Mouse (Mus musculus) brown adipose tissue, adult 24 weeks (tissue): Measurements from ENCODE around the gene Cog7. TPM values are rescaled to one million over a fixed set of nuclear protein-coding genes. Genes with fewer than 3 reads are reported as not detected.

Experiments used
- H3K27ac ChIP-seq: fragments of 200-500 bp; replicated peaks from 2 replicates; pipeline ENCODE4 v1.5.1; 2012; ENCODE audit warnings: low read depth, mild to moderate bottlenecking, low read length
- H3K4me1 ChIP-seq: fragments of 200-500 bp; 2 replicates; pipeline ENCODE4 v1.6.1; 2012; ENCODE audit warnings: low read length, mixed read lengths; ENCODE audit not compliant: control insufficient read depth, insufficient read depth, insufficient read length
- H3K4me3 ChIP-seq: fragments of 200-500 bp; 2 replicates; pipeline ENCODE4 v1.5.1; 2012; ENCODE audit warnings: low read depth, mild to moderate bottlenecking, low read length, moderate library complexity; ENCODE audit not compliant: insufficient read depth
- polyA plus RNA-seq: library from polyadenylated mRNA; stranded (reverse); fragments of >200 nt; gene quantifications from 2 replicates; pipeline ENCODE4 v1.2.4, GENCODE M21; 2012; ENCODE audit not compliant: missing spikeins, insufficient read depth, insufficient read length

Gene Cog7
- polyA plus RNA-seq, 1 experiment: 16.1 TPM

DNA sequence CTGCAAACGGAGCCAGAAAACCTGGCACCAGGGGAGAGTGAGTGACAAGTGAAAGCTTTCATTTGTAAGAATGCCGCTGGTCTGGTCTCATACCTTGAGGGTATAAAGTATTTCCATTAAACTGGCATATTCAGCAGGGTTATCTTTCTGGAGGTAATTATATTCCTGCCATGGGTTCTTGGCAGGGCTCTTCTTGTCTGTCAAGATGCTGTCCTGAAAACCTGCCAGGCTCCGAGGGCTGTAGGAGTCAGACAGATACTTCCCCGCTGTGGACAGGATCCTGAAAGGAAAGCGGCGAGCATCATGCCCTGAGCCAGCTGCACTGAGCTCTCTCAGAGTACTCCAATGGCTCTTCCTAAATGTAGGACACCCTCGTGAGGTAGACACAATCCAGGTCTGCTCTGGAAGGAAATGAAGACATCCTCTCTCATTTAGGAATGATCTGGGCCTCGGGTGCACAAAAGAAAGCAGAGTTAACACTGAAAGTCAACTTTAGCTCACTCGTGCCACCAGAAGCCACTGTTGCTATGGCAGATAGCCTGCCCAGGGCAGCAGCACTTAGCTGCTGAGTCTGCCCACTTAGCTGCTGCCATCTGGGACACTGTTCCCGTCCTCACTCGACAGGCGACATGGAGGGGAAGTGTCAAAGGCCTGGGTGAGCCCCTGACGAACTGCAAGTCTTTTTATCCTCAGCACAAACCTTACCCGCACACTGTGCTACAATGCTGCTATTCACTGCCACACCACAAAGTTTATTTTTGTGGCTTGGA, 44.5 kb downstream of the Cog7 start:
- H3K27ac ChIP-seq: no peak overlapping the region
- no peak overlapping the region for H3K4me3 ChIP-seq
- no peaks in the 10 kb centered on the region for H3K4me1 ChIP-seq

DNA sequence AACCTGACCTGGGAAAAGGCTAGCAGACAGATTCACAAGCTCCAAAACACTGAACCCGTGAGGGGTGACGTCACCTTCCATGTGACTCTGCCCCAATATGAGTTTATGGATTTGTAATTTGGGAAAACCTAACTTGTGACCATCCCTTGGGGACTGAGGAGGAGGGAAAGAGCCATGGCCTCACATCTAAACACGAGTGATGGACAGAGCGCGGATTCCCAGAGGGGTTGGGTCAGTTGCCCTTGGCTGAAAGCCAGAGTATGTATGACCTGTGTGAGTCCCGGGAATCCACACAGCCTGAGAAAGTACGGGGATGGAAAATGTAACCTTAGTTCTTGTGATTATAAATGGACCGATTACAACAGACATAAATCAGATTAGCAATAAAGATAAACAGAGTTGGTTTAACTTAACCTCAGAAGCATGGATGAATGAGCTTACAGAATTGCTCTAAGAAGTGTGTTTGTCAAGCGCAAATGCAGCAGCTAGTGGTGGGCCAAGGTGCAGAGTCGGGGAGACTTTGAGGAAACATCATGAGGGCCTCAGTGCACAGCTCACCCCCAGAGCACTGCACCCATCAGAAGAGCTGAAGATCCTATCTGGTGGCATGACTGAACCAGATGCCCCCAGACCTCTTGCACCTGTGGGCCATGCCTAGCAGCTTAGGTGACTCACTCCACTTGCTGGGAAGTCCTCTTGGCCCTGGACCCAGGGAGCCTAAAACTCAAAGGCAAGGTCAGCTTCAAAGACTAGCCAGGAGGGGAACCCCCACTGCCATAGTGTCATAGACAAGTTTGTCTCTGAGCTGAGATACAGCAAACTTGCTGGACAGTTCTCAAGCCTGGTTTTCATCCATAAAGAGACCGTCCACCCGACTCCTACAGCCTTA, 45.4 kb downstream of the Cog7 start:
- H3K4me1 ChIP-seq: no peaks in the 10 kb centered on the region
- no peak overlapping the region for H3K4me3 ChIP-seq
- peak overlapping the region; percentile 64; the same call in 1 of the 2 replicates for H3K27ac ChIP-seq

DNA sequence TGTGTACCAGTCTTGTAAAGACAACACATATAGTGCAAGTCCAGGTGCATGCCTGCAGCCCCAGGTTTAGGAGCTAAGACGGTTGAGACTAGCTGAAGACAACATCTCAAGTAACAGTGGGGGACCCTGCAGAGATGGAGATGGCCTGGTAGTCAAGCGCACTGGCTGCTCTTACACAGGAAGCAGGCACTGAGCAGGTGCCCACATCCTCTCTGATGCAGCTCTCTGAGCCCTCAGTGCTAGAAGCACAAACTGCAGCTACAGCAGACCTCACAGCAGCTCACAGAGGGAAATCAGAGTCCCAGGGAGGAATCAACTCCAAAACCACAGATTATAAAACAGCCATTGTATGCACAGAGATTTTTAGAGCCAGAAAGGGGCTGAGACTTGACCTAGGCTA, 47.2 kb downstream of the Cog7 start:
- H3K4me1 ChIP-seq: no peaks in the 10 kb centered on the region
- peak overlapping the region; percentile 24; the same call in 1 of the 2 replicates for H3K27ac ChIP-seq
- H3K4me3 ChIP-seq: no peak overlapping the region

DNA sequence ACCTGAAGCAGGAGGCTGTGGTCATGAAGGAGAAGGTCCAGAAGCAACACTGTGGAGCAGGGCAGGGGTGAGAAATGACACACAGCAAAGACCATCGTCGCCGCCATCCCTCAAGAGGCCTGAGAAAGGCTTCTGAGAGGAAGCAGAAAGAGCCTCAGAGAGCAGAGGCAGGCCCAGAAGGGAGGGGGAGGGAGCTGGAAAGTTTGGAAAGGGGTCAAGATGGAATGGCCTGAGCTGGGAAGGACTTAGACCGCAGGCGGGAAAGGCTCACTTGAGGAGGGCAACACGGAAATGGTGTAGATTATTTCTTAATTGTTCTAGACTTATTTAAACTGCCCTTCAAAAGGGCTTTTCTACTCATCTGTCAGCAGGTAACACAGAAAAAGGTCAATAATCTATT, 47.8 kb downstream of the Cog7 start:
- no peak overlapping the region for H3K4me3 ChIP-seq
- H3K27ac ChIP-seq: no peak overlapping the region
- H3K4me1 ChIP-seq: no peaks in the 10 kb centered on the region

DNA sequence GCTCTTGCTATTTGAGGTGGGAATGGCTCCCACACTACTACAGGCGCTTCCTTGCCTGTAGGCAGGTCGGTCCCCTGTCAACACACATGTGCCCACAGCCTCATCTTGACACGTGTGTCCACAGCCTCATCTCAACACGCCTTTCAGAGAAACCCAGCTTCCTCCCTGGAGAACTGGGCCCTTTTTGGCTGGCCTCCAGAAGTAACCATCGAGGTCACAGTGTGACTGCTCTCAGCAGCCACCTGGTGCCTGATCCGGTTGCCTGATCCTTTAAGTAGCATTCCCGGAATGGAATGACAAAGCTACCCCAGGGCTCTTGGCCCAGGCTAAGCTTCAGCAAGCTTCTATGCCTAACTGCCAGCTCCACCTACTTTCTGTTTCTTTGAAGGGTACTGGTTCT, 50.3 kb downstream of the Cog7 start:
- H3K4me3 ChIP-seq: no peak overlapping the region
- H3K27ac ChIP-seq: no peak overlapping the region

DNA sequence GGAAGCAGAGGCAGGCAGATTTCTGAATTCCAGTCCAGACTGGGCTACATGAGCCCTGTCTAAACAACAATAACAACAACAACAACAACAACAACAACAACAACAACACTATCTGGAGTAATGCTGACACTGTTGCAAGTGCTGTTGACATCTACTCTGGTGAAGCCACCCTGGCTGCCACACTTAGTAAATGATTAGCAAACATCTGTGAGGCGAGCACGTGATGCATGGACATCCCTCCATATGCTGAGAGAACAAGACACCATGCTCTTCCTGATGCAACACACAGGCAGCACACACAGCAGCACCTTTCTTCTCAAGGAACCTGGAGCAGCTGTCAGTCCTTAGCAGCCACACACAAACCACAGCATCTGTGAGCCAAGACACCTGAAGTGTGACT, 53.6 kb downstream of the Cog7 start:
- Histone ChIP-seq H3K27ac (no peak overlapping the region), H3K4me1 (no peaks in the 10 kb centered on the region), H3K4me3 (no peak overlapping the region)

More for the DNA sequence above, 50.3 kb downstream of the Cog7 start:
- no peaks in the 10 kb centered on the region for H3K4me1 ChIP-seq

DNA sequence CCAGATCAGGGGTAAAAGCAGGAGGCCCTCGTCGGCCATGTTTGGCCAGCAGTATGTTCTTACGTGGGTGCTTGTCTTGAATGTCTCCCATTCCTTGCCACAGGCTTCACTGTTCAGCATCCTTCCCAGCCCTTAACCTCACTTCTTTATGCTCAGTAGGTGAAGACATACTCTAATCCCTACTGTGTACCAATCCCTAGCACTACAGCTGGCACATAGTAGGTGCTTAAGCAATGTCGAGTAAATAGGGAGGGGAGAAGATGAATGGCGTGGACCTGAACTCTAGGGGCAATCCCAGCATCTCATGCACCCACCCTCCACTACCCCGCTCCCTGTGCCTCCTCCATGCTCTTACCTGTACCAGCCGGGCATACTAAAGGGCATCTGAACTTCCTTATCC, 57.1 kb downstream of the Cog7 start:
- Histone ChIP-seq H3K27ac (no peak overlapping the region), H3K4me1 (no peaks in the 10 kb centered on the region), H3K4me3 (no peak overlapping the region)

DNA sequence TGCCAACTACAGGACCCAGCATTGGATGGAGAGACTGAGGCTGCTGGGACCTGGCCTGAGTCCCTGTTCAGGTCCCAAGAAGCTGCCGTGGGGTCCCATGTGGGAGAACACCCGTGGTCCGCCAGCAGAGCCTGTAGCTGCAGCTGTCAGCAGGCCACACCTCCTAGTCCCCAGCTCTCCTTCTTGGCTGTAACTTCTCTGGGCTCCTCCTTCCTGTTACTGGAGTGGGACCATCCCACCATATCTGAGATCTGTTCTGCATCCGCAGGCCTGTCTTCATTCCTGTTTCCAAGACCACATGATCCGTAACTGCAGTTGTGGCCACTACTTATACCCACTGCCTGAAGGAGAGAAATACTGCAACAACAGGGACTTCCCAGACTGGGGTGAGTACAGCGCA, 67.6 kb downstream of the Cog7 start:
- Histone ChIP-seq H3K4me3 (no peak overlapping the region), H3K27ac (no peak overlapping the region)

DNA sequence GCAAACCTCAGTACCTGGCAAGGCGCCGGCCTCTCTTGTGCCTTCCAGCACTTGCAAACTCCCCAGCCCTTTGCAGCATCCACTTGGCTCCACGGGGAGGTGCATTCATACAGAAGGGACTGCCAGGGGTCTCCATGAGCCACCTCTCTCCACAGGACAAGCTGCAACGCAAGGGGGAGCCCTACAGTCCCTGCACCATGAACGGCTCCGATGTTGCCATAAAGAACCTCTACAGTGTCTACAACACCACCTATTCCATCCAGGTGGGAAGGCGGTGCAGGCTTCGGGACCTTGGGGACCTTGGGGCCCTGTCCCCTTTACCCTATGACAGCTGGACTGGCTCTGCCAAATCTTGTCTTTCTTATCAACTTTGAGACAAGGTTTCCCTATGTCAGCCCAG, 69.3 kb downstream of the Cog7 start:
- H3K27ac ChIP-seq: no peak overlapping the region
- no peak overlapping the region for H3K4me3 ChIP-seq
- H3K4me1 ChIP-seq: no peaks in the 10 kb centered on the region

More for the DNA sequence above, 67.6 kb downstream of the Cog7 start:
- H3K4me1 ChIP-seq: no peaks in the 10 kb centered on the region

DNA sequence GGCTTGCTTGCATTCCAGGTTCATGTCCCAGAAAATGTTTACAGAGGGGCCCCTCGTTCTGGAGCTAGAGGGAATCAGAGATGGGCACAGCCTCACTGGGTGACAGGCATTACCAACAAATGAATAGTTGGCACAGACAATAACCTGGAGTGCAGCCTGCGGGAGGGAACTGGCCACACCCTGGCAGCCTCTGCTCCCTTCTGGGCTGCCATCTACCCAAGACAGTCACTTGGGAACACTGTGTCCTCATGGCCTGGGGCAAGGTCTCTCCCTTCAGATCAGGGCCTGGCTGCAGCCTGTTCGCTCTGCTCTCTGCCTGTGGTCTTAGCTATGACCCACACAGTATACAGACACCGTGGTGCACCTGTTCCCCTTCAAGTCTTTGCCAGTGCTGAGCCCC, 74.6 kb downstream of the Cog7 start:
- no peak overlapping the region for H3K27ac ChIP-seq
- H3K4me1 ChIP-seq: no peaks in the 10 kb centered on the region
- H3K4me3 ChIP-seq: no peak overlapping the region

DNA sequence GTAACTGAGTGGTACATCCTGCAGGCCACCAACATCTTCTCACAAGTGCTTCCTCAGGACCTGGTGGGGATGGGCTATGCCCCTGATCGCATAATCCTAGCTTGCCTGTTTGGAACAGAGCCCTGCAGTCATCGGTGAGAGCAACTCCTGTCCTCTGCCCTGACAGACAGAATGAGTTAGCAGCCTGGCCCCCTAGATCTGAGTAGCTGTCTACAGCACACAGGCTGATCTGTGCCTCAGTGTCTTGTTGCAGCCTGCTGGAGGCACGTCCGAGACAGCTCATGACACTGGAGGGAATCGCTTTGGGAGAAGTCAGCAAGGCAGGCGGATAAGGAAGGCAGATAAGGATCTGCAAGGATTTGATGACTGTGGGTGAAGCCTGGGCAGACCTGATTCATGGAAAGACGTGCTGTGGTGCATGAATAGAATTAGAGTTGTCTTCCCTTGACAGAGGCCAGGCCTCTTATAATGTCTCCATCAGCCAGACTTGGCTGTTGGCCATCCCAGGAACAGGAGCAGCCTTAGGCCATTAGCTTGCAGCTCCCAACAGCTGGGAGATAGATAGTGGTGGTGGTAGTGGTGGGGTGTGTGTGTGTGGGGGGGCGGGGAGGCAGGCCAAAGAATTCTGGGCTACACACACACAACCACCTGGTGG, 78.6 kb downstream of the Cog7 start:
- Histone ChIP-seq H3K4me3 (no peak overlapping the region), H3K27ac (no peak overlapping the region), H3K4me1 (no peaks in the 10 kb centered on the region)

DNA sequence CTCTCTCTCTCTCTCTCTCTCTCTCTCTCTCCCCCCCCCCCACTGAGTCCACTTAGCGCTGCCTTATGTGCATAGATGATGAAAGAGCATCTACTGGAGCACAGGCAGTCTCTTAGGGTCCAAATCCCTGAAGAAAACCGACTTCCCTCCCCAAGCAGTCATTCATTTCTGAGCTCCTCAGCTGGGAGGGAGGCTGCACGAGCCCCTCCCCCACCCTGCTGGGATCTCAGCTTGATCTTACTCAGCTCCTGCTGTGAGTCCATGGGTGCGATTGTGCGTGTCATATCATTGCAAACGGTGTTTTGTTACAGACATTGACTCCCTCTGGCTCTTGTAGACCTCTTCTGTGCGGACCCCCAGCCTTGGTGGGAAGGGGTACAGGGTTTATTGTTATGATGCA, 81.6 kb downstream of the Cog7 start:
- no peaks in the 10 kb centered on the region for H3K4me1 ChIP-seq
- H3K27ac ChIP-seq: no peak overlapping the region
- H3K4me3 ChIP-seq: no peak overlapping the region

DNA sequence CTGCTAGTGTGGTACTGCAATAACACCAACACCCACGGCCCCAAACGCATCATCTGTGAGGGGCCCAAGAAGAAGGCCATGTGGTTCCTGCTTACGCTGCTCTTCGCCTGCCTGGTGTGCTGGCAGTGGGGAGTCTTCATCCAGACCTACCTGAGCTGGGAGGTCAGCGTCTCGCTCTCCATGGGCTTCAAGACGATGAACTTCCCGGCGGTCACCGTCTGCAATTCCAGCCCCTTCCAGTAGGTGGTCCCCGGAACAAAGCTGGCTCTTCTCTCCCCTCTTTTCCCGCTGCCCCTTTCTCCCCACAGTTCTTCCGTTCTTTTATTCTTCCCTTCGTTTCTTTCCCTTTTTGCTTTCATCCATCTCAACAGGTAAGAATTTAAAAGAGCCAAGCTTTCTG, 82.2 kb downstream of the Cog7 start:
- H3K4me3 ChIP-seq: no peak overlapping the region
- no peak overlapping the region for H3K27ac ChIP-seq
- no peaks in the 10 kb centered on the region for H3K4me1 ChIP-seq

DNA sequence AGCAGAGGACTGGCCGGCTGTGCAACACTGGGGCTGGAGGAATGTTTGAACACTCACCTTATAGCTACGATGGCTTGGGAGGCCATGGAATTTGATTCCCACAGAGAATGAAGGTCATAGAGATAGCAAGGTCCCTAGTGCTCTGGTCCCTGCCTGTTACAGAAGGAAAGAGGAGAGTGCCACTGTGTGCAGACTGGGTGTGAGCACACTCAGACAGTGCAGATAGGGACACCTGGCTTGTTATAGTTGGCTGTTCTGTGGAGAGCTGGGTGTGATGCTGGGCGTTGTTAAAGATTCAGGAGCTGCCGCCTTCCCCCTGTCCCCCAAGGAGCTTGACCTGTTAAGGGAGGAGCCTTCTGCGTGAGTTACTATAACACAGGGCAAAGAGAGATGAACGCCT, 84.8 kb downstream of the Cog7 start:
- H3K4me3 ChIP-seq: no peak overlapping the region

DNA sequence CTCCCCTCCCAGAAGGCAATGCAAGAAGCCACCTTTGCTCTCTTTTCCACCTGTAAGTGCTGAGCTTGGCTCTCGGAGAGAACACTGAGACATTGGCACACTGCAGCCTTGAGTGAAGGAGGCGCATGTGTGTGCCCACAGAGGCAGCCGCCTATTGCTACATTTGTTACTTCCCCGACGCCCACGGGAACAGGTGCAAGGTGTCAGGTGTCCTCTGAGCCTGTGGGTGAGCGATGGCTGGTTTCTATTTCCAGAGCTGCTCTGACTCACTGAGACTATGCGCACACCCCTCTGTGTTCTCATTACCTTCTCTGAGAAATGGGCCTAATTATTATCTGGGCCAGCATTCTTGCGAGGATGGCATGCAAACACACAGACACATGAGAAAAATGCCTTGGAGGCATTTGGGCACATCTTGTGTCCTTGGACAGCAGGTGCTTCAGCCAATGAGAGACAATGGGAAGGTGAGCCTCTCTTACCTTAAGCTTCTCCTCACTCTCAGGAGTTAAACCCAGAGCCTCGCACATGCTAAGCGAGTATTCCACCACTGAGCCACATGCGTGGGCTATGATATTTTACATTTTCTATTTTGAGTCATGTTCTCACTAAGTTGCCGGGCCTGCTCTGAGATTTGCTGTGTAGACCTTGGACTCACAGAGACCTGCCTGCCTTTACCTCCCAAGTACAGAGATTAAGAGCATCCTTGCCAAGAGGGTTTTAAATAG, 90.7 kb downstream of the Cog7 start:
- no peak overlapping the region for H3K4me3 ChIP-seq
- no peaks in the 10 kb centered on the region for H3K4me1 ChIP-seq
- no peak overlapping the region for H3K27ac ChIP-seq

More for the DNA sequence above, 84.8 kb downstream of the Cog7 start:
- no peaks in the 10 kb centered on the region for H3K4me1 ChIP-seq
- H3K27ac ChIP-seq: no peak overlapping the region
